Mouse (Mus musculus): ENCODE results near the gene Adgrb3.

DNA sequence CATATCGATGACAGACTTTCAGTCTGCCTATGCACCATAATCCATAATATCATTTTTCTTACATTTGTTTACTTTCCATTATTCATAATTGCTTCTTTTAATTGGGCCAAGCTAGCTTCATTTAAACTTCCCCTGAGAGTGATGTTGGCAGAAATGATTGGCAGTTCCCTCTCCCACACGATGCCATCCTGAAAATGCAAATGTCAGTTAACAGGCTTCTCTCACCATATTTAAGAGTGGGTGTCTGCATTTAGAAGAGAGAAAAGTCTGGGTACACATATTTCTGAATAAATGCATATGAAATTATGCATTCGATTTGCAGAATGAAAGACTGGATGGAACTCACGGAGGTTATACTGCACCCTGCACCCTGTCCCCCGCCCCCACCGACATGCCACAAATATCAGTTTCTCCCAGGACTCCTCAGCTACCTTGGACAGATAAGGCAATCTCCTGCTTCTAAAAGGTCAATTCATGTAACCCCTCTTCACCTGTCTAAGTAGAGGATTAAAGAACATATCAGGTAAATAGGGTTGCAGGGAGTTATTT is 130.7 kb downstream of the Adgrb3 start:
- TF ChIP-seq CTCF (IDR thresholded peaks at IDR 0.05; ENCODE audit: low read depth, low read length) (no peak), POLR2A (IDR thresholded peaks at IDR 0.05; ENCODE audit: extremely low read depth, insufficient read depth, low read length) (no peak)
